Mouse (Mus musculus) ES-Bruce4 (cell line): ENCODE results near the gene Trmt61a. TPM values are rescaled to one million over a fixed set of nuclear protein-coding genes. Genes with fewer than 3 reads are reported as not detected.
A peak's percentile ranks its signal among the peaks of the same experiment; 100 is the strongest.

Source experiments
- H3K27ac ChIP-seq: 2 replicates; pipeline ENCODE4 v1.5.1; 2012; ENCODE audit warnings: low read length, inconsistent platforms; ENCODE audit not compliant: insufficient read depth
- H3K27me3 ChIP-seq: 2 replicates; pipeline ENCODE4 v1.6.1; 2012; ENCODE audit warnings: mild to moderate bottlenecking, low read length, inconsistent platforms; ENCODE audit not compliant: control insufficient read depth, poor library complexity, insufficient read depth, severe bottlenecking
- H3K36me3 ChIP-seq: 2 replicates; pipeline ENCODE4 v1.6.1; 2012; ENCODE audit warnings: inconsistent platforms, mild to moderate bottlenecking, low read length, moderate library complexity; ENCODE audit not compliant: control insufficient read depth, poor library complexity, insufficient read depth, severe bottlenecking
- H3K4me1 ChIP-seq: one replicate; pipeline ENCODE4 v1.8.1; 2011; ENCODE audit warnings: low read length; ENCODE audit not compliant: control insufficient read depth, insufficient read depth
- H3K4me3 ChIP-seq: 2 replicates; pipeline ENCODE4 v1.5.1; 2011; ENCODE audit warnings: low read depth, mild to moderate bottlenecking, low read length
- H3K9ac ChIP-seq: 2 replicates; pipeline ENCODE4 v1.6.1; 2012; ENCODE audit warnings: low read depth, mild to moderate bottlenecking, inconsistent platforms; ENCODE audit not compliant: poor library complexity, severe bottlenecking
- H3K9me3 ChIP-seq: replicated peaks from 2 replicates; pipeline ENCODE4 v1.6.1; 2012; ENCODE audit warnings: mild to moderate bottlenecking, low read length, inconsistent platforms; ENCODE audit not compliant: control insufficient read depth, poor library complexity, insufficient read depth, severe bottlenecking
- CTCF ChIP-seq: IDR thresholded peaks from one replicate; pipeline ENCODE4 v1.8.1; 2011; ENCODE audit warnings: low read depth, low read length
- EP300 ChIP-seq: IDR thresholded peaks from 2 replicates; pipeline ENCODE4 v1.6.1; 2011; ENCODE audit warnings: low read depth, low read length; ENCODE audit not compliant: insufficient read depth
- POLR2A ChIP-seq: IDR thresholded peaks from one replicate; pipeline ENCODE4 v1.8.1; 2011; ENCODE audit warnings: low read length; ENCODE audit not compliant: insufficient read depth
- polyA plus RNA-seq: library from polyadenylated mRNA; stranded (reverse); fragments of >200 nt; gene quantifications from 2 replicates; pipeline ENCODE4 v1.2.4, GENCODE M21; 2011; ENCODE audit warnings: low read depth; ENCODE audit not compliant: missing spikeins, insufficient read depth, insufficient read length

The Trmt61a gene
- polyA plus RNA-seq, 1 experiment: 13.0 TPM

GRCm38 (mm10) chr12:111666380-111666779 lies 11.5 kb upstream of the Trmt61a start:
- H3K27me3 ChIP-seq: no peaks in the 10 kb centered on the region
- H3K9me3 ChIP-seq: no peaks in the 10 kb centered on the region
- no peak overlapping the region for H3K4me3 ChIP-seq
- TF ChIP-seq POLR2A (no peak), EP300 (no peak), CTCF (no peak)
- no peak overlapping the region for H3K9ac ChIP-seq
- no peaks in the 10 kb centered on the region for H3K36me3 ChIP-seq
- H3K4me1 ChIP-seq: peaks cover 4% of the 10 kb centered on the region
- no peak overlapping the region for H3K27ac ChIP-seq

GRCm38 (mm10) chr12:111667421-111667820 lies 10.5 kb upstream of the Trmt61a start:
- no peaks in the 10 kb centered on the region for H3K27me3 ChIP-seq
- H3K9me3 ChIP-seq: no peaks in the 10 kb centered on the region
- no peak overlapping the region for H3K4me3 ChIP-seq
- TF ChIP-seq POLR2A (no peak), CTCF (no peak), EP300 (no peak)
- H3K9ac ChIP-seq: no peak overlapping the region
- no peak overlapping the region for H3K27ac ChIP-seq
- peaks cover 4% of the 10 kb centered on the region for H3K4me1 ChIP-seq
- no peaks in the 10 kb centered on the region for H3K36me3 ChIP-seq

GRCm38 (mm10) chr12:111668457-111668912 lies 9.4 kb upstream of the Trmt61a start:
- no peak overlapping the region for H3K9ac ChIP-seq
- no peak overlapping the region for H3K4me3 ChIP-seq
- H3K27ac ChIP-seq: 0 out of 2 replicates have a peak overlapping the region, but pooled peaks have one; percentile 13
- H3K9me3 ChIP-seq: no peaks in the 10 kb centered on the region
- TF ChIP-seq CTCF (peak; percentile 96), POLR2A (peak; percentile 16), EP300 (peak; percentile 42; the same call in 1 of the 2 replicates)
- H3K4me1 ChIP-seq: peaks cover 4% of the 10 kb centered on the region
- no peaks in the 10 kb centered on the region for H3K36me3 ChIP-seq
- H3K27me3 ChIP-seq: no peaks in the 10 kb centered on the region

GRCm38 (mm10) chr12:111669000-111669788 lies 8.7 kb upstream of the Trmt61a start:
- Histone ChIP-seq H3K4me3 (no peak overlapping the region), H3K27me3 (no peaks in the 10 kb centered on the region)

GRCm38 (mm10) chr12:111669961-111670360 lies 7.9 kb upstream of the Trmt61a start:
- TF ChIP-seq EP300 (no peak), POLR2A (no peak), CTCF (no peak)
- Histone ChIP-seq H3K27me3 (no peaks in the 10 kb centered on the region), H3K9ac (no peak overlapping the region), H3K27ac (no peak overlapping the region), H3K9me3 (no peaks in the 10 kb centered on the region), H3K4me3 (peak overlapping the region; percentile 68), H3K36me3 (no peaks in the 10 kb centered on the region), H3K4me1 (peaks cover 4% of the 10 kb centered on the region)

More at GRCm38 (mm10) chr12:111669000-111669788, 8.7 kb upstream of the Trmt61a start:
- H3K27ac ChIP-seq: no peak overlapping the region
- H3K36me3 ChIP-seq: no peaks in the 10 kb centered on the region
- H3K4me1 ChIP-seq: peaks cover 4% of the 10 kb centered on the region
- TF ChIP-seq POLR2A (no peak), EP300 (no peak), CTCF (no peak)
- no peaks in the 10 kb centered on the region for H3K9me3 ChIP-seq
- H3K9ac ChIP-seq: no peak overlapping the region

- TF ChIP-seq EP300 (peak; percentile 54; the same call in 1 of the 2 replicates), CTCF (no peak)
- peaks cover 2% of the 10 kb centered on the region for H3K4me1 ChIP-seq
- no peak overlapping the region for H3K27ac ChIP-seq
Measured at GRCm38 (mm10) chr12:111670371-111670971, 7.4 kb upstream of the Trmt61a start.

More at GRCm38 (mm10) chr12:111670371-111670971, 7.4 kb upstream of the Trmt61a start:
- no peaks in the 10 kb centered on the region for H3K27me3 ChIP-seq
- peak overlapping the region; percentile 68 for H3K4me3 ChIP-seq
- peak overlapping the region; percentile 64 for H3K9ac ChIP-seq
- H3K9me3 ChIP-seq: no peaks in the 10 kb centered on the region
- no peaks in the 10 kb centered on the region for H3K36me3 ChIP-seq
